Mouse (Mus musculus): ENCODE measurements at regions not wholly inside any gene's neighbourhood (a gene's known extent, or its start where the extent isn't known, plus 50 kb on each side); places are given as distances from the start of the nearest gene placed in this dataset.

DNA sequence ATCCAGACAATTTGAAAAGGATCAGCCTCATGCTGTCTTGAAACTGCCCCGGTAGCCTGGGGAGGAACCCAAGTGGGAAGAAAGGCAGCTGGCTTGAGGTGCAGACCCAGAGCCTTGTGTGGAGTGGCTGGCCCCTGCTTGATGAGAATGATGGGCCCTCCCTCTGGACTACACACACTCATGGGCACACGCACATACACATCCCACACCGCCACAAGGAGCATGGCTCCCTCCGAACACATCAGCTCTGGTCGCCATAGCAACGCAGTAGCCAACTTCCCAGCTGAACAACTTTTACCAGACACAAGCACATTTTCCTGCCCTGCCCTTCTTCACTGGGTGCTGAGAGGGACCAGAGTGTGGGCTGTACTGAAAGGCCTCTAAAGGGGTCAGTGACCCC, 101.2 kb downstream of the Rpl14 start:
- Histone ChIP-seq H3K27ac (ENCODE audit: low read length) (0 out of 2 replicates have a peak overlapping the region, but pooled peaks have one; percentile 40), H3K4me3 (ENCODE audit: low read depth, low read length) (no peak overlapping the region)

DNA sequence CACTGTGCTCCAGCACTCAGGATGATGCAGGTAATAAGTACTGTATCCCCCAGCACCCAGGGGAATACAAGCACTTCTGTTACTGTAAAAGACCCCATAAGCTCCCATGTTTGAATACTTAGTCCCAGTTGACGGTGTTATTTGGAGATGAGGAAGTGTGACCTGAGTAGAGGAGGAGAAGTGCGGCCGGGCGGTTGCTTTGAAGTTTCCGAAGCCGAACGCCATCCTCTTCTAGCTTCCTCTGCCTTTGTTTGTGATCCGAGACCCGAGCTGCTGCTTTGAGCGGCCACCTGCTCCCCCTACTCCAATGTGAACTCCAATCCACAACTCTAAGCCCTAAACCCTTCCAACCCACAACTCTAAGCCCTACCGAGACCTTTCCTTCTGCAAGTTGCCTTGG, 103.6 kb downstream of the Rpl14 start:
- Histone ChIP-seq H3K27ac (ENCODE audit: low read length) (no peak overlapping the region), H3K9me3 (replicated peaks; ENCODE audit: control insufficient read depth, low read length, poor library complexity, severe bottlenecking) (no peaks in the 10 kb centered on the region), H3K36me3 (ENCODE audit: control insufficient read depth, insufficient read depth, low read length) (no peaks in the 10 kb centered on the region), H3K9ac (ENCODE audit: low read depth, low read length) (no peak overlapping the region; the same call in 1 of the 2 replicates), H3K4me2 (ENCODE audit: low read length) (peak overlapping the region; percentile 67; the same call in 1 of the 2 replicates), H3K4me3 (ENCODE audit: low read depth, low read length) (no peak overlapping the region), H3K4me1 (ENCODE audit: control insufficient read depth, insufficient read depth, low read length) (peaks cover 33% of the 10 kb centered on the region), H3K27me3 (ENCODE audit: control insufficient read depth, insufficient read depth, low read depth, low read length) (no peaks in the 10 kb centered on the region)
- 2% methylated on average over 11 of the region's 11 CpGs for WGBS
- ATAC-seq = no peak

More for the DNA sequence above, 101.2 kb downstream of the Rpl14 start:
- 10% methylated on average over 6 of the region's 6 CpGs for WGBS
- Histone ChIP-seq H3K4me2 (ENCODE audit: low read length) (peak overlapping the region; percentile 22; the same call in 1 of the 2 replicates), H3K9me3 (replicated peaks; ENCODE audit: control insufficient read depth, low read length, poor library complexity, severe bottlenecking) (no peaks in the 10 kb centered on the region), H3K9ac (ENCODE audit: low read depth, low read length) (no peak overlapping the region), H3K27me3 (ENCODE audit: control insufficient read depth, insufficient read depth, low read depth, low read length) (no peaks in the 10 kb centered on the region), H3K4me1 (ENCODE audit: control insufficient read depth, insufficient read depth, low read length) (peaks cover 33% of the 10 kb centered on the region), H3K36me3 (ENCODE audit: control insufficient read depth, insufficient read depth, low read length) (no peaks in the 10 kb centered on the region)
- ATAC-seq = peak; percentile 75

DNA sequence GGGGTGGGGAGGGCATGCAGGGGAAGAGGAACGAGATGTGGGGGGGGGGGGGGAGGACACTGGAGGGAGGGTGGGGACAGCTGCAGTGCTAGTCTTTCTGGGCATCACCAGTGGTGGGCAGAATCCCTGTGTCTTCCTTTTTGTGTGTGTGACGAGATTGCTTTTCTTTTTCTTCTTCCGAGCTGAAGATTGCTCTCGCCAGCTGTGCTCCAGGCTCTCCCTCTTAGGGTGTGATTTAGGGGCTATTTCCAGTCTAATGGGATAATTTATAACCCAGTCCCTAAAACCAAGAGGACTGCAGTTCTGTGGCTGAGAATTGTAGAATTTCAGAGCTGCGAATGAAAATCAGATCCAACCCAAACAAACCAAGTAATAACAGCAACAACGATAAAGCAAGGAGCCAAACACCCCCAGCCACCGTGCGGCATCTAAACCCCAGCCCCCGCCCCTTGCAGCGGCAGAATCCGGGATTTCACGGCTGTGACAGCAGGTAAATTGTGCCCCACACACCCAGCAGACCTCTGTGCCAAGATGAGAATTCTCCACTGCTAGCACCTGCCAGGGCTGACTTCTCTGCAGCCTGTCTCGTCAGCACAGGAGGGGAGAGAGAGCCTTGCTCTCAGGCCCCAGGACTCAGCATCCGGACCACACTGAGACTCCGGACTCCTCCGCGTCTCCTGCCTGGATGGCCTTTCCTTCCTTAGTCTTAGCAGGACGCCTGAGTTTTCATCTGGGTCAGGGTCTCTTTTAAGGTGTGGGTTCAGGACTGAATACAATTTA, 104.3 kb downstream of the Rpl14 start:
- no peak for ATAC-seq
- peak overlapping the region; percentile 31 for H3K4me3 ChIP-seq (ENCODE audit: low read depth, low read length)
- 2% methylated on average over 18 of the region's 18 CpGs for WGBS
- H3K27ac ChIP-seq (ENCODE audit: low read length) = no peak overlapping the region
- peaks cover 33% of the 10 kb centered on the region for H3K4me1 ChIP-seq (ENCODE audit: control insufficient read depth, insufficient read depth, low read length)
- no peaks in the 10 kb centered on the region for H3K36me3 ChIP-seq (ENCODE audit: control insufficient read depth, insufficient read depth, low read length)
- H3K4me2 ChIP-seq (ENCODE audit: low read length) = peak overlapping the region; percentile 67
- H3K27me3 ChIP-seq (ENCODE audit: control insufficient read depth, insufficient read depth, low read depth, low read length) = no peaks in the 10 kb centered on the region
- no peaks in the 10 kb centered on the region for H3K9me3 ChIP-seq (replicated peaks; ENCODE audit: control insufficient read depth, low read length, poor library complexity, severe bottlenecking)
- H3K9ac ChIP-seq (ENCODE audit: low read depth, low read length) = peak overlapping the region; percentile 43

DNA sequence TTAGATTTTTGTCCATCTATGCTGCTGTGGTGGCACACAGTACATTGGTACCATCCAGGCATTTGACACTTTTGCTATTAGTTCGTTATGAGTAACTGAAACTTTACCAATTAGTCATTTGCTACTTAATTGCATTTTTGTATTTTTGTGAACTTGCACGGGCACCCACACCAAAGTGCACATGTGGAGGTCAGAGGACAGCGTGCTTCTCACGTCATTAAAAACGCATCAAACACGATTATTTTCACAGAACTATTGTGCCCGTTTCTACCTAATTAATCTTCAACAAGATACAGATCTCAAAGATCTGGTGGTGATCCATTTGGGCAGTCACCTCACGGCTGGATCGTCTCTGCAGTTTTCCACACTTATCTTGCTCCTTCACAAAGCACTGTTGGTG, 105.1 kb downstream of the Rpl14 start:
- H3K4me1 ChIP-seq (ENCODE audit: control insufficient read depth, insufficient read depth, low read length) = peaks cover 35% of the 10 kb centered on the region

DNA sequence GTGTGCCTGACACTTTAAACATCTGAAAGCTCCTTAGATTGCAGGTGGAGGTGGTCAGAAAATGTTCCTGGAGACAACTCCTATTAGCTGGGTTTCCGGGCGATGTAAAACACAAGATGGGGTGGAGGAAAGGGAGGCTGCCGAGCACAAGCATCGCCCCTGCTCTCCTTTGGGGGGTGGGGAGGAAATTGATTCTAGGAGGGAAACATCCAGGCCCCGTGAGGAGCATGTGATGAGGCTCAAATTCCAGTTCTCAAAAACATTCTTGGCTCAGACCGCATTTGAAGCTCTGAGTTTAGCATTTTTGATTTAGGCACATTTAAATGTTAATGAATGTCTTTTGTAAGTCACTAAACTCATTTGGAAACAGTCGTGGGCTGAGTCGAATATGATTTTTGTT, 105.5 kb downstream of the Rpl14 start:
- H3K27ac ChIP-seq (ENCODE audit: low read length) = no peak overlapping the region
- no peak for ATAC-seq
- 0 out of 2 replicates have a peak overlapping the region, but pooled peaks have one; percentile 20 for H3K9ac ChIP-seq (ENCODE audit: low read depth, low read length)
- no peak overlapping the region for H3K4me3 ChIP-seq (ENCODE audit: low read depth, low read length)
- no peaks in the 10 kb centered on the region for H3K27me3 ChIP-seq (ENCODE audit: control insufficient read depth, insufficient read depth, low read depth, low read length)
- no peaks in the 10 kb centered on the region for H3K9me3 ChIP-seq (replicated peaks; ENCODE audit: control insufficient read depth, low read length, poor library complexity, severe bottlenecking)
- 25% methylated on average over 8 of the region's 8 CpGs for WGBS
- H3K36me3 ChIP-seq (ENCODE audit: control insufficient read depth, insufficient read depth, low read length) = no peaks in the 10 kb centered on the region
- no peak overlapping the region for H3K4me2 ChIP-seq (ENCODE audit: low read length)
- peaks cover 38% of the 10 kb centered on the region for H3K4me1 ChIP-seq (ENCODE audit: control insufficient read depth, insufficient read depth, low read length)

More for the DNA sequence above, 105.1 kb downstream of the Rpl14 start:
- Histone ChIP-seq H3K27me3 (ENCODE audit: control insufficient read depth, insufficient read depth, low read depth, low read length) (no peaks in the 10 kb centered on the region), H3K4me3 (ENCODE audit: low read depth, low read length) (no peak overlapping the region), H3K9ac (ENCODE audit: low read depth, low read length) (no peak overlapping the region), H3K4me2 (ENCODE audit: low read length) (peak overlapping the region; percentile 67; the same call in 1 of the 2 replicates), H3K36me3 (ENCODE audit: control insufficient read depth, insufficient read depth, low read length) (no peaks in the 10 kb centered on the region), H3K9me3 (replicated peaks; ENCODE audit: control insufficient read depth, low read length, poor library complexity, severe bottlenecking) (no peaks in the 10 kb centered on the region), H3K27ac (ENCODE audit: low read length) (no peak overlapping the region)
- no peak for ATAC-seq
- WGBS = 21% methylated on average over 9 of the region's 9 CpGs

DNA sequence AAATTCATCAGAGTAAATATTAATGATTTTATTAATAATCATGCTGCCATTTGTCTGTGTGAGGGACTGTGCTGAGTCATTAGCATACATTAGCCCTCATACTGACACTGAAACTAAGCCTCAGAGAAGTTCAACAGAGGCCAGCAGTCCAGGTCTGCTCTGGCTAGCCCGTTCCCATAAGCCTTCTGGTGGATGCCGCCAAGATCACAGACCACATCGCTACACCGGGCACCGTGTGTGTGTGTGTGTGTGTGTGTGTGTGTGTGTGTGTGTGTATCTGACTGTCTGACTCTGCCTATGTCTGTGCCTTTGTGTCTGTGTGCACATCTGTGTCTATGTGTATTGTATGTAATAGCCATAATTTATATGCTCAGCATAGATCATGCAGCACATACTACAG, 106.0 kb downstream of the Rpl14 start:
- H3K36me3 ChIP-seq (ENCODE audit: control insufficient read depth, insufficient read depth, low read length) = no peaks in the 10 kb centered on the region
- WGBS = 49% methylated on average over 5 of the region's 5 CpGs
- H3K27me3 ChIP-seq (ENCODE audit: control insufficient read depth, insufficient read depth, low read depth, low read length) = no peaks in the 10 kb centered on the region
- H3K4me3 ChIP-seq (ENCODE audit: low read depth, low read length) = no peak overlapping the region
- peaks cover 37% of the 10 kb centered on the region for H3K4me1 ChIP-seq (ENCODE audit: control insufficient read depth, insufficient read depth, low read length)
- no peak overlapping the region for H3K27ac ChIP-seq (ENCODE audit: low read length)
- H3K9ac ChIP-seq (ENCODE audit: low read depth, low read length) = no peak overlapping the region
- no peaks in the 10 kb centered on the region for H3K9me3 ChIP-seq (replicated peaks; ENCODE audit: control insufficient read depth, low read length, poor library complexity, severe bottlenecking)
- no peak for ATAC-seq
- no peak overlapping the region for H3K4me2 ChIP-seq (ENCODE audit: low read length)

DNA sequence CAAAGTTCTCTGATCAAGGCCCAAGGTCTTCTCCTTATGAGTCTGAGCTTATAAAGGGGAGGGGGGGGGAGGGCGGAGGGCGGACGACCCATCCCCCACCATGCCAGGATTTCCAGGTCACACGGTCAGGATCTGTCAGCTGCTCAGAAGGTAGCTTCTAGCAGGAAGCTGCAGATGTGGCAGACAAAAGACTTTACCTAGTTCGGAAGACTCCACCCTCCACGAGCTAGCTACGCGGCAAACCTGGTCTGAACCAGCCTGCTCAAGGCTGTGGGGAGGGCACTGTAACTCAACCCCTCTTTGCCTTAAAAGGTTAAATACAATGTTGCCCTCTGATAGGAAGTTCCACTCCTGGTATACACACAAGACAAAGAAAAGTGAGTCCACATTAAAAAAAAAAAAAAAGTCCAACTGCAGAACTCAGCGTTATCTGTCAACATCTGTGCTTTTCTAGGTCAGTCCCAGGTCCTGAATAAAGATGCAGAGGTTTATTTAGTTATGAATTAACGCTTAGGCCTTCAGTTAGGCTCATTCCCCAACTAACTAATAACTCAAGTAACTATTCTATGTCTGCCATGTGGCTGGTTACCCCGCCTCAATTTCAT, 108.7 kb downstream of the Rpl14 start:
- peaks cover 28% of the 10 kb centered on the region for H3K4me1 ChIP-seq (ENCODE audit: control insufficient read depth, insufficient read depth, low read length)
- WGBS = 59% methylated on average over 11 of the region's 11 CpGs
- H3K9me3 ChIP-seq (replicated peaks; ENCODE audit: control insufficient read depth, low read length, poor library complexity, severe bottlenecking) = no peaks in the 10 kb centered on the region
- no peak overlapping the region for H3K27ac ChIP-seq (ENCODE audit: low read length)
- no peak for ATAC-seq
- H3K4me2 ChIP-seq (ENCODE audit: low read length) = no peak overlapping the region
- H3K27me3 ChIP-seq (ENCODE audit: control insufficient read depth, insufficient read depth, low read depth, low read length) = no peaks in the 10 kb centered on the region
- no peaks in the 10 kb centered on the region for H3K36me3 ChIP-seq (ENCODE audit: control insufficient read depth, insufficient read depth, low read length)
- no peak overlapping the region for H3K4me3 ChIP-seq (ENCODE audit: low read depth, low read length)
- H3K9ac ChIP-seq (ENCODE audit: low read depth, low read length) = no peak overlapping the region

DNA sequence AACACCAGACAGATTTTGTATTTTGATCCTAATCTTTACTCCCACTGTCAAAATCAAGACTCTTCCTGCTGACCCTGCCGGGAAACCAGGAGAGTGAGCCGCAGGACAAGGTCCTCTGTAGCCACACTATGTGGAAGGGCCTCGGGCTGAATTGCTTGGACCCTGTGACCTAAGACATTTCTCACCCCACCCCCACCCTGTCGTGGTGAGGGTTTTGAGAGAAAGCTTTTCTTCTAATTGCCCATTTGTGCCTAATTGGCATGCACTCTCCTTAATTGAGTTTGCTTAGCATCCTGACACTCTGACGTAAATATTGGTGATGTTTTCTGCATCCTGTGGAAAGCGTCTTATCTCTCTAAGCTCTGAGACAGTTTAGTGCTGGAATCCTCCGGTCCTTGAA, 110.2 kb downstream of the Rpl14 start:
- Histone ChIP-seq H3K36me3 (ENCODE audit: control insufficient read depth, insufficient read depth, low read length) (no peaks in the 10 kb centered on the region), H3K9ac (ENCODE audit: low read depth, low read length) (peak overlapping the region; percentile 3; the same call in 1 of the 2 replicates), H3K4me1 (ENCODE audit: control insufficient read depth, insufficient read depth, low read length) (peaks cover 14% of the 10 kb centered on the region), H3K4me3 (ENCODE audit: low read depth, low read length) (no peak overlapping the region), H3K4me2 (ENCODE audit: low read length) (no peak overlapping the region), H3K27me3 (ENCODE audit: control insufficient read depth, insufficient read depth, low read depth, low read length) (no peaks in the 10 kb centered on the region), H3K27ac (ENCODE audit: low read length) (no peak overlapping the region), H3K9me3 (replicated peaks; ENCODE audit: control insufficient read depth, low read length, poor library complexity, severe bottlenecking) (no peaks in the 10 kb centered on the region)
- no peak for ATAC-seq
- WGBS = 45% methylated on average over 7 of the region's 7 CpGs

DNA sequence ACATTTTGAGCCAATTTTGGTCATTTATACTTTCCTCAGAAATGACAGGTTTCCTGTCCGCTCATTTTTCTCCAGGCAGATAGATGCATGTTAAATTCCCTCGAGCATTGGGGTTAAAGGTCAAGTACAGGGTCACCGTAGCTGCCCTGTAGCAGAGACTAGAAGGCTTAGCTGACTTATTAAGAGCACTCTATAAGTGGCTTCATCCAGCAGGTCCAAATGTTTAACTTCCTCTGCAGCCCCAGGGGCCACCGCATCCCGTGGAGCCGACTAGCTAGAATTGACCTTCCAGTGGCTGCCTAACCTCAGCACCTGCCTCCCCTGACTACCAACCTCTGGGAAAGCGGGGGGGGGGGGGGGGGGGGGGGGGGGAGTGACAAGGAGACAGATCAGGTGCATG, 114.7 kb downstream of the Rpl14 start:
- ATAC-seq = no peak
- no peak overlapping the region for H3K27ac ChIP-seq (ENCODE audit: low read length)
- H3K9me3 ChIP-seq (replicated peaks; ENCODE audit: control insufficient read depth, low read length, poor library complexity, severe bottlenecking) = no peaks in the 10 kb centered on the region
- peaks cover 20% of the 10 kb centered on the region for H3K4me1 ChIP-seq (ENCODE audit: control insufficient read depth, insufficient read depth, low read length)
- no peak overlapping the region for H3K9ac ChIP-seq (ENCODE audit: low read depth, low read length)
- H3K36me3 ChIP-seq (ENCODE audit: control insufficient read depth, insufficient read depth, low read length) = no peaks in the 10 kb centered on the region
- H3K4me2 ChIP-seq (ENCODE audit: low read length) = no peak overlapping the region
- 25% methylated on average over 6 of the region's 7 CpGs for WGBS
- no peak overlapping the region for H3K4me3 ChIP-seq (ENCODE audit: low read depth, low read length)
- H3K27me3 ChIP-seq (ENCODE audit: control insufficient read depth, insufficient read depth, low read depth, low read length) = no peaks in the 10 kb centered on the region
